Mouse (Mus musculus) cerebellum, adult 18-20 months (tissue): Measurements from ENCODE around the gene Gm28308.
A peak's percentile ranks its signal among the peaks of the same experiment; 100 is the strongest.

ENCODE experiments used
- DNase-seq, 2 experiments: peaks; one replicate each; pipeline ENCODE4 v3.0.0; 2021

The Gm28308 gene

GRCm38 (mm10) chr6:52231885-52232567 is 18.9 kb upstream of the Gm28308 start:
- DNase-seq, result no peak

GRCm38 (mm10) chr6:52230516-52231165 is 17.5 kb upstream of the Gm28308 start, which contains the start of gene Hoxa9:
Gene Hoxa9 (minus strand): TSS chr6:52231089.
- DNase-seq, result no peak

- DNase-seq, result no peak
Measured at GRCm38 (mm10) chr6:52229558-52230416, 16.6 kb upstream of the Gm28308 start.

GRCm38 (mm10) chr6:52228475-52229465 is 15.6 kb upstream of the Gm28308 start:
- no peak for DNase-seq

GRCm38 (mm10) chr6:52227470-52228222 is 14.5 kb upstream of the Gm28308 start:
- no peak for DNase-seq

- no peak for DNase-seq
Measured at GRCm38 (mm10) chr6:52226569-52227257, 13.6 kb upstream of the Gm28308 start.

- DNase-seq, result no peak
Measured at GRCm38 (mm10) chr6:52225612-52226568, 12.8 kb upstream of the Gm28308 start.

GRCm38 (mm10) chr6:52224895-52225611 is 11.9 kb upstream of the Gm28308 start:
- no peak for DNase-seq

- no peak for DNase-seq
Measured at GRCm38 (mm10) chr6:52223939-52224760, 11.0 kb upstream of the Gm28308 start.

GRCm38 (mm10) chr6:52222729-52223128 is 9.6 kb upstream of the Gm28308 start:
- no peak for DNase-seq

- DNase-seq, result no peak
Measured at GRCm38 (mm10) chr6:52221993-52222685, 9.0 kb upstream of the Gm28308 start.

- DNase-seq, result peak; percentile 69 to 84
Measured at GRCm38 (mm10) chr6:52221337-52221992, 8.3 kb upstream of the Gm28308 start, which contains the start of gene Hoxa7. Gene Hoxa7 (minus strand): TSS chr6:52221854.

- no peak for DNase-seq
Measured at GRCm38 (mm10) chr6:52220865-52221310, 7.7 kb upstream of the Gm28308 start.

- no peak for DNase-seq
Measured at GRCm38 (mm10) chr6:52220003-52220864, 7.1 kb upstream of the Gm28308 start.

GRCm38 (mm10) chr6:52219234-52219942 is 6.2 kb upstream of the Gm28308 start:
- DNase-seq, result no peak
